Mouse (Mus musculus) adrenal gland, postnatal 25 days (tissue): Measurements from ENCODE around the gene Ubn2. TPM values are rescaled to one million over a fixed set of nuclear protein-coding genes. Genes with fewer than 3 reads are reported as not detected.
"Not testable (repeated sequence)": the region's sequence is repeated elsewhere in the genome, so short reads cannot be mapped to it uniquely, and the experiment has no call there.

ENCODE experiments used
- DNase-seq: peaks from one replicate; pipeline ENCODE4 v3.0.0; 2021; ENCODE audit warnings: mixed read lengths
- microRNA-seq, 2 experiments: library from miRNA; unstranded; fragments of <30 nt; microRNA quantifications; one replicate each; pipeline ENCODE4 v1.2.0; 2021
- total RNA-seq: library from RNA; stranded (reverse); gene quantifications from 2 replicates; pipeline ENCODE4 v1.2.3, GENCODE M21; 2021

Ubn2 gene
- total RNA-seq, 1 experiment from 2014 or later, result 39.3 TPM

GRCm38 (mm10) chr6:38534640-38535365 lies 101.1 kb downstream of the Ubn2 start:
- DNase-seq, result peak; percentile 100

DNA sequence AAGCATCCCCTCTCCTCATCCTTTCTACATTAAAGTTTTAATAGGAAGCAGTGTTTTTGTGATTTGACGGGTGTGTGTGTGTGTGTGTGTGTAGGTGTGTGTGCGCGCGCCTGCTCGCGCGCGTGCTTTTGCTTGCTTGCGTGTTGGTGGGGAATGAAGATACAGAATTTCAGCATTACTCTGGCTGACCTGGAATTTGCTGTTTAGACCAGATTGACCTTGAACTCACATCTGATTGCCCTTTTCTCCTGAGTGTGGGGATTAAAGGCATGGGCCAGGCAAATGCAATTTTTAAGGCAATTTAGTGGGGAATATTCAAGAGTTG lies 101.6 kb downstream of the Ubn2 start:
- no peak for DNase-seq

DNA sequence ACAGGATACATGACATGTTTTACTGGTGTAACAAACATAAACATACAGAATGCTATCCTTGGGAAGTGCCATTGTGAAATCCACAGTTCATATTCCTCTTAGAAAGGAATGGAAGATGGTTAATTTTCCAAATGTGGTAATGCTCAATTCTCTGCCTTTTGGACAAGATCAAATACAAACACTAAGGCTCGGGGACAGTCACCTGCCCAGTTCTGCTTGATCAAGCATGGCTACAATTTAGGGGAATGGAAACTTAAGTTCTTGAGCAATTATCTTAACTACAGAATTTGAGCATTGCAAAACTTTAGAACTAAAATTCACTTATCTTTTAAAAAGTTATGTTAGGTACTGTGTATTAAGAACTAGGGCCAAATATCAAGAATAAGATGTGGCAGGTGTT lies 102.0 kb downstream of the Ubn2 start:
- no peak for DNase-seq

DNA sequence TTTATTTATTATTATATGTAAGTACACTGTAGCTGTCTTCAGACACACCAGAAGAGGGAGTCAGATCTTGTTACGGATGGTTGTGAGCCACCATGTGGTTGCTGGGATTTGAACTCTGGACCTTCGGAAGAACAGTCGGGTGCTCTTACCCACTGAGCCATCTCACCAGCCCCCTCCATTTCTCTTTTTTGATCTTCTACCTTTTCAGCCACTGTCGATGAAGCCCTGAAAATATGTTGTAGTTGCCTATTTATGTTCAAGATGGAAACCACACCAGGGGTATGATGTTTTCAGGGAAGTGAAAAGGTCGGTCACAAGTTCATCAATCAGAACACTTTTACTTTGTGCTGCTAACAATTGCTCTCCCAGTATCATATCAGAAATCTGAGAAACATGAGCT lies 110.4 kb downstream of the Ubn2 start:
- not testable (repeated sequence) for DNase-seq

- not testable (repeated sequence) for DNase-seq
These were observed 113.3 kb downstream of the Ubn2 start for GRCm38 (mm10) chr6:38547005-38547404.

DNA sequence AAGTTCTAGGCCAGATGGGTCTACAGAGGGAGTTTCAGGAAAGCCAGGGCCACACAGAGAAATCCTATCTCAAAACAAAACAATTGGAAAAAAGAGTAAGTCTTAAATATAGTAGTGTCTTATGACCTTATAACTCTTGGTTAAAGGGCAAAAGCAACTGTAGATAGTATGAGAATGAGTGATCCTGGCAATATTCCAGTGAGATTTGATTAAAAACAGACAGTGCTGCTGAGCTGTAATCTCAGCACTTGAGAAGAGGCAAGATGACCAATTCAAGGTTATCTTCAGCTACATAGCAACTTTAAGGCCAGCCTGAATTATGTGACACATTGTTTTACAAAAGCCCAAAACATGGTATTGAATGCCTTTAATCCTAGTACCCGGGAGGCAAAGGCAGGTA lies 114.0 kb downstream of the Ubn2 start:
- DNase-seq, result no peak

DNA sequence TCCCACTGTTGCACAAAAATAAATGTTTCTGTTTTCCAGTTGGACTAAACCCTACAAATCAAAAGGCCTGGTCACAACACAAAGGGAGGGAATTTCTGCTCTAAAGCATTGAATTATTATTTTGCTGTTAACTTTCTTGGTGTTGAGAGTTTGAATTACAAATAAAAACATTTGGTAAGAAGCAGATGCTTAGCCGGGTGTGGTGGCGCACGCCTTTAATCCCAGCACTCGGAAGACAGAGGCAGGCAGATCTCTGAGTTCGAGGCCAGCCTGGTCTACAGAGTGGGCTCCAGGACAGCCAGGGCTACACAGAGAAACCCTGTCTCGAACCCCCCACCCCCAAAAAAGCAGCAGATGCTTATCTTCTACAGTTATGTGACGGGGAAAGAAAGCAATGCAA lies 114.8 kb downstream of the Ubn2 start:
- not testable (repeated sequence) for DNase-seq

DNA sequence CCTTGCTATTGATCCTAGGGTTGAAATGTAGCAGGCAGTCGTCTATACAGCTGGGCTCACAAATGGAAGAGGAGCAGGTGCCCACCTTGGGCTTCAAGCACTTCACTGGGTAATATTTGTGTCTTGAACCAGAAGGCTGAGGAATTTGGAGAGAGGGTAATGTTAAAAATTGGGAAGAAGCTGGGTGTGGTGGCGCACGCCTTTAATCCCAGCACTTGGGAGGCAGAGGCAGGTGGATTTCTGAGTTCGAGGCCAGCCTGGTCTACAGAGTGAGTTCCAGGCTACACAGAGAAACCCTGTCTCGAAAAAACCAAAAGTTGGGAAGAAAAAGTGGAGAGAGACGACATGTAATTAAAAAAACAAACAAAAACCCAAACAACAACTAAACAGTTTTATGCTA lies 116.1 kb downstream of the Ubn2 start:
- not testable (repeated sequence) for DNase-seq

- peak; percentile 66 for DNase-seq
These were observed 116.7 kb downstream of the Ubn2 start for GRCm38 (mm10) chr6:38550250-38551061.

- peak; percentile 96 for DNase-seq
These were observed 117.6 kb downstream of the Ubn2 start, which contains the start of gene Luc7l2 for GRCm38 (mm10) chr6:38551062-38551988. TSS of gene Luc7l2 (plus strand) at chr6:38551334.

DNA sequence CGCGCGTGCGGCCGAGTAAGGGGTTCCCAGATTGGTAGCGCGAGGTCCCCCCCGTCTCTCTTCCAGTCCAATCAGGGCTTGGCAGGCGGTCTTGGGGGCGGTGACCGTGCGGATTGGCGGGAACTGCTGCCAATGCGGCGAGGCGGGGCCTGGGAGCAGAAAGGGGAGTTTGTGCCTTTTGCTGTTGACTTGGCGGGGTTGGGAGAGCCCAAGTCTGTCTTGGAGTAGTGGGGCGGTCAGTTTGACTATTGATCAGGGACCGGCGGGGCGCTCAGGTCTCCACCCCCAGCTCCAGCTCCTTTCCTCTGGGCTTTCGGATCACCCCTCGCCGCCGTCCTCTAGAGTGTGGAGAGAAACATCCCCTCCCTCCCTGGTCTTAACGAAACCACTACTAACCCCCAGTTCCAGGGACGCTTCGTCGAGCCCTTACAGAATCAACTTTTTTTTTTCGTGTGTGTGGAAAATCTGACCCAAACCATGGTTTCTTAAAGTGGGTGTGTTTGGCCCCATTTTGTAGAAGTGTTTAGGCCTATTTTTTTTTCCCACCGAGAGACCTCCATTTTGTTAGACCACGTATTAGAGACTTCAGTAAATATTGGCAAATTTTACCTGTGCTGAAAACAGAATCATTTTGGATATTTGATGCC lies 118.4 kb downstream of the Ubn2 start:
- peak; percentile 98 for DNase-seq

DNA sequence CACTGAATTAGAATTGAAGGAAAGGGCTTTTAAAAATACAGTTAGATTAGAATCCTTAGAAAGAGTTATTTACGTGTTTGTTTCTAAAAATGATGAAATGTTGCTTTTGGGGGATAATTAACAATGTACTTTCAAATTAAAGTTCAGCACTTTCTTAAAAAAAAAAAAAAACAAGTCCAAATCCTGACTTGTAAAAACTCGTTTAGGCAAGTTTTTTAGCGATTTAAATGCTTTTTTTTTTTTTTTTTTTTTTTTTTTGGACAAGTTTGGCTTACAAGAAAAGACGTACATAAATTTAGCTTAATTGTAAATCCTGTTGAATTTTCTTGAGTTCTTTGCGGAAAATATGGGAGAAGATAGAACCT lies 118.9 kb downstream of the Ubn2 start:
- DNase-seq, result no peak

Small RNAs within 50 kb of the gene (microRNA-seq; reads per million reads assigned to microRNA genes)
- 0 reads per million in 2 experiments for gene Mir7670

Other genes starting within 250 kb of the Ubn2 start
- 4.3 and 5.1 TPM in 2 replicates for gene D630045J12Rik, start 179.9 kb upstream of the Ubn2 start, total RNA-seq
- 4.9 TPM in 2 replicates for gene Zc3hav1l, start 134.7 kb upstream of the Ubn2 start, total RNA-seq
- gene Zc3hav1, start 79.3 kb upstream of the Ubn2 start, total RNA-seq, result 64.6 and 70.3 TPM in 2 replicates
- 2.5 and 2.7 TPM in 2 replicates for gene Ttc26, start 52.5 kb upstream of the Ubn2 start, total RNA-seq
- 102 and 114 TPM in 2 replicates for gene Fmc1, start 99.6 kb downstream of the Ubn2 start, total RNA-seq
- gene Luc7l2, start 117.4 kb downstream of the Ubn2 start, total RNA-seq, result 213 and 228 TPM in 2 replicates
- gene Klrg2, start 203.3 kb downstream of the Ubn2 start, total RNA-seq, result 2.8 and 3.8 TPM in 2 replicates
- 3.7 and 4.9 TPM in 2 replicates for gene Clec2l, start 229.1 kb downstream of the Ubn2 start, total RNA-seq